Mouse (Mus musculus): ENCODE data around the gene Gtf2ird2.

The Gtf2ird2 gene

GRCm38 (mm10) chr5:134182735-134183134, 1.1 kb upstream of the Gtf2ird2 start:
- peak; percentile 67 to 84 for DNase-seq (ENCODE audit: inconsistent age in 2 of 2, low spot score in 1 of 2)

GRCm38 (mm10) chr5:134183162-134183561, 657 bp upstream of the Gtf2ird2 start:
- peak in 1 of 2 experiments; percentile 67 for DNase-seq (ENCODE audit: inconsistent age in 2 of 2, low spot score in 1 of 2)

GRCm38 (mm10) chr5:134186059-134186458, 2.2 kb downstream of the Gtf2ird2 start:
- no peak for DNase-seq (ENCODE audit: inconsistent age in 2 of 2, low spot score in 1 of 2)

- DNase-seq (ENCODE audit: inconsistent age in 2 of 2, low spot score in 1 of 2): peak; percentile 53 to 82
Observed at GRCm38 (mm10) chr5:134186961-134187731, 3.3 kb downstream of the Gtf2ird2 start.

- no peak for DNase-seq (ENCODE audit: inconsistent age in 2 of 2, low spot score in 1 of 2)
Observed at GRCm38 (mm10) chr5:134188571-134188970, 4.8 kb downstream of the Gtf2ird2 start.

GRCm38 (mm10) chr5:134193664-134194063, 9.8 kb downstream of the Gtf2ird2 start:
- DNase-seq (ENCODE audit: inconsistent age in 2 of 2, low spot score in 1 of 2): no peak

GRCm38 (mm10) chr5:134206721-134207120, 22.9 kb downstream of the Gtf2ird2 start:
- no peak for DNase-seq (ENCODE audit: inconsistent age in 2 of 2, low spot score in 1 of 2)

- no peak for DNase-seq (ENCODE audit: inconsistent age in 2 of 2, low spot score in 1 of 2)
Observed at GRCm38 (mm10) chr5:134209931-134210554, 26.2 kb downstream of the Gtf2ird2 start.

- DNase-seq (ENCODE audit: inconsistent age in 2 of 2, low spot score in 1 of 2): no peak
Observed at GRCm38 (mm10) chr5:134214021-134214806, 30.4 kb downstream of the Gtf2ird2 start.

- no peak for DNase-seq (ENCODE audit: inconsistent age in 2 of 2, low spot score in 1 of 2)
Observed at GRCm38 (mm10) chr5:134217900-134218299, 34.1 kb downstream of the Gtf2ird2 start.

GRCm38 (mm10) chr5:134221278-134221677, 37.5 kb downstream of the Gtf2ird2 start:
- peak in 1 of 2 experiments; percentile 44 for DNase-seq (ENCODE audit: inconsistent age in 2 of 2, low spot score in 1 of 2)

- DNase-seq (ENCODE audit: inconsistent age in 2 of 2, low spot score in 1 of 2): peak in 1 of 2 experiments; percentile 33
Observed at GRCm38 (mm10) chr5:134221708-134222150, 37.9 kb downstream of the Gtf2ird2 start.

GRCm38 (mm10) chr5:134225110-134225901, 41.5 kb downstream of the Gtf2ird2 start:
- DNase-seq (ENCODE audit: inconsistent age in 2 of 2, low spot score in 1 of 2): no peak

GRCm38 (mm10) chr5:134226946-134227345, 43.1 kb downstream of the Gtf2ird2 start:
- DNase-seq (ENCODE audit: inconsistent age in 2 of 2, low spot score in 1 of 2): no peak

GRCm38 (mm10) chr5:134227574-134228248, 43.9 kb downstream of the Gtf2ird2 start:
- DNase-seq (ENCODE audit: inconsistent age in 2 of 2, low spot score in 1 of 2): peak in 1 of 2 experiments; percentile 55

GRCm38 (mm10) chr5:134228249-134228638, 44.4 kb downstream of the Gtf2ird2 start:
- no peak for DNase-seq (ENCODE audit: inconsistent age in 2 of 2, low spot score in 1 of 2)

- peak in 1 of 2 experiments; percentile 48 for DNase-seq (ENCODE audit: inconsistent age in 2 of 2, low spot score in 1 of 2)
Observed at GRCm38 (mm10) chr5:134229391-134229790, 45.6 kb downstream of the Gtf2ird2 start, which contains the start of gene Ncf1. Gene Ncf1 (minus strand): TSS chr5:134229625.

GRCm38 (mm10) chr5:134231376-134231775, 47.6 kb downstream of the Gtf2ird2 start:
- peak; percentile 44 to 66 for DNase-seq (ENCODE audit: inconsistent age in 2 of 2, low spot score in 1 of 2)

GRCm38 (mm10) chr5:134232111-134232510, 48.3 kb downstream of the Gtf2ird2 start:
- DNase-seq (ENCODE audit: inconsistent age in 2 of 2, low spot score in 1 of 2): peak in 1 of 2 experiments; percentile 67

- DNase-seq (ENCODE audit: inconsistent age in 2 of 2, low spot score in 1 of 2): peak; percentile 55 to 75
Observed at GRCm38 (mm10) chr5:134232568-134232967, 48.7 kb downstream of the Gtf2ird2 start.

Measured in adrenal gland, adult (tissue).